Mouse (Mus musculus): Measurements from ENCODE around the gene Gm4559. TPM values are rescaled to one million over a fixed set of nuclear protein-coding genes. Genes with fewer than 3 reads are reported as not detected.
A peak's percentile ranks its signal among the peaks of the same experiment; 100 is the strongest.
"Not testable (repeated sequence)": the region's sequence is repeated elsewhere in the genome, so short reads cannot be mapped to it uniquely, and the experiment has no call there.

The Gm4559 gene
- total RNA-seq, 2 experiments from 2014 or later, result not detected

- not testable (repeated sequence) for ATAC-seq (replicated peaks; ENCODE audit: poor library complexity, severe bottlenecking)
These were observed 8.7 kb upstream of the Gm4559 start for GRCm38 (mm10) chr7:142282847-142283246.

GRCm38 (mm10) chr7:142279291-142279690 is 5.1 kb upstream of the Gm4559 start:
- ATAC-seq (replicated peaks; ENCODE audit: poor library complexity, severe bottlenecking), result not testable (repeated sequence)

GRCm38 (mm10) chr7:142278183-142278582 is 4.0 kb upstream of the Gm4559 start:
- peak; percentile 91 for ATAC-seq (replicated peaks; ENCODE audit: poor library complexity, severe bottlenecking)

DNA sequence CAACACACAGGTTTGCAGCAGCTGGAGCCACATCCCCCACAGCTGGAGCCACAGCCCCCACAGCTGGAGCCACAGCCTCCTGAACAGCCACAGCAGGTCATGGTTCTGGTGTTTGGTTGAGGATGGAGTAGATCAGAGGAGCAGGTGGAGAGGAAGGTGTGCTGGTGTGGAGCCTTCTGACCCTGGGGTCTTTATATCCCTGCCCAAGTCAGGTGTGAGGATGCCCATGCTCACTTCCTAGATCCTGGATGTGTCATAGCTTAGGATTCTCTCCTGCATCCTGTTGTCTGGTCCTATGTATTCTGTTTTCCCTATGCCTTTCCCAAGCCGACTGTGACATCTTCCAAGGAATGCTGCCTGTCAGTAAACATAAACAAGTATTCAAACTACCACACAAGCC is 15.9 kb downstream of the Gm4559 start, which contains the start of gene Gm2431:
Gm2431 (minus strand) TSS at position 101 of the 400 bp plus-strand sequence.
- not testable (repeated sequence) for ATAC-seq (replicated peaks; ENCODE audit: poor library complexity, severe bottlenecking)

- ATAC-seq (replicated peaks; ENCODE audit: poor library complexity, severe bottlenecking), result peak; percentile 97
These were observed 18.6 kb downstream of the Gm4559 start for GRCm38 (mm10) chr7:142255517-142255916.

DNA sequence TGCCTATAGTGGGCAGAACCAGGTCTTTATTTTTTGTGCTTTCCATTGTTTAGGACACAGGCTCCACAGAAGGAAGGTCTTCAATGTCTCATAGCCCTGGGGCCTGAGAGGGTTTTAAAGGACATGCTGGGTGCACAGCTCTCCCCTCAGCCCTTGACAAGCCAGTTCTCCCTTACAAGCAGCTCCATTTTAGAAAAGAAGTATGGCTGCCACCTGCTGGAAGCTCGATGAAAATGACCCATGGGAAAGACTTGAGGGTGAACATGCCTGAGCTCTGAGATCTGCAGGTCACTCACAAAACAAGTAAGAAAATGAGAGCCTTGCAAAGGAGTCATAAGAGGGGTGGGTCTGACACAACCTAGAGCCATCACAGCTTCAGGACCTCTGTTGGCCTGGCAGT is 24.3 kb downstream of the Gm4559 start:
- no peak for ATAC-seq (replicated peaks; ENCODE audit: poor library complexity, severe bottlenecking)

- no peak for ATAC-seq (replicated peaks; ENCODE audit: poor library complexity, severe bottlenecking)
These were observed 33.2 kb downstream of the Gm4559 start, which contains the start of gene Gm40460 for GRCm38 (mm10) chr7:142240978-142241377. Gm40460 (minus strand) TSS chr7:142241078.

DNA sequence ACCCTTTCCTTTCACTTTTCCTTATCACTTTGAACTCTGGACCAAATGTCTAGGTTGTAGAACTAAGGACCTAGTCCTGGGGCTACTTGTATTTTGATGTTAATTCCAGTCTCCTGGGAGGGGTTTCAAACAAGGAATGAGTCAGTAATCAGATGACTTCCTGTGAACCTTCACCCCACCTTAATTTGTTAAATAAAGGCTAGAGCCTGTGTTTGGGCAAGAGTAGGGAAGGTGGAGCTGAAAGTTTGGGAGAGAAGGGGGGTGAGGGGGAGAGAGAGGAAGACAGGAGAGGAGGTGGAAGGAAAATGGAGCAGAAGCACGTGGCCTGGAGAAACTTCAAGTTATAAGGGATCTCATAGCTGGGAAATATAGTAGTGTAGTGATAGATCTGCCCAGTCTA is 42.6 kb downstream of the Gm4559 start:
- ATAC-seq (replicated peaks; ENCODE audit: poor library complexity, severe bottlenecking), result no peak

DNA sequence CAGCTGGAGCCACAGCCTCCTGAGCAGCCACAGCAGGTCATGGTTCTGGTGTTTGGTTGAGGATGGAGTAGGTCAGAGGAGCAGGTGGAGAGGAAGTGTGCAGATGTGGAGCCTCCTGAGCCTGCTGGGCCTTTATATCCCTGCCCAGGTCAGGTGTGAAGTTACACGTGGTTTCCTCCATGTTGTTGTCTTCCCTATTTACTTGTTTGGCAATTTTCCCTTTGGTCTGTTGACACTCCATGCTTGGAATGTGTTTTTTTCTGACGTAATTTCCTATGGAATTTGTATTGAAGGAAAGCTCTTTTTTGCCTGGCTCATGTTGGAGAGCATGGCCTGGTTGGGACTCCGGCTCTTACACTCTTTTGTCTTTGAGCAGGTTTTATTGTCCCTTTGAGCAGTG is 44.3 kb downstream of the Gm4559 start, which contains the start of gene Krtap5-5:
Krtap5-5 (minus strand) TSS at position 101 of the 400 bp plus-strand sequence.
- not testable (repeated sequence) for ATAC-seq (replicated peaks; ENCODE audit: poor library complexity, severe bottlenecking)

DNA sequence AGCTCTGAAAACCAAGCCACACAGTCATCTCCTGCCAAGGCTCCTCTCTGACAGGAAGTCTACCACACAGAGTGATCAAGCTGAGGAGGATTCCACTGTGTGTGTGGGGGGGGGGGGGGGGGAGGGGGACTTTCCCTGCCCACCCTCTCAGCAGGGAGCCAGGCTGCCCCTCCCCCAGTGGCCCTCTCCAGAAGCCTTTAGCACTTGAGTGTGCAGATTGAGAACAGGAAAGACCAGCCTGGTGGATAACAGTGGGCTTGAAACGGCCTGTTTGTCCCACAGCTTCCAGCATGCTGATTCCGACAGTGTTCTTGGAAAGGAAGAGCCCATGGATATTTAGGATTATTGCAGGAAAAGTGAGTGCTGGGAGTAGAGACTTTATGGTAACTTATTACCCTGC is 49.6 kb downstream of the Gm4559 start:
- ATAC-seq (replicated peaks; ENCODE audit: poor library complexity, severe bottlenecking), result no peak

Other genes with a start within 250 kb of the Gm4559 start
- gene Mob2, start 213.3 kb downstream of the Gm4559 start, total RNA-seq (2014; fragmentation: Nextera tagmentation), result 57.8 and 60.9 TPM in 2 replicates
- gene Mob2, start 213.3 kb downstream of the Gm4559 start, total RNA-seq (2017), result 51.2 and 63.4 TPM in 2 replicates
- not detected in 2 replicates for gene Dusp8, start 178.5 kb downstream of the Gm4559 start, total RNA-seq (2014; fragmentation: Nextera tagmentation)
- not detected in 2 replicates for gene Dusp8, start 178.5 kb downstream of the Gm4559 start, total RNA-seq (2017)
- gene Gm45618, start 153.6 kb downstream of the Gm4559 start, total RNA-seq (2014; fragmentation: Nextera tagmentation), result not detected in 2 replicates
- gene Gm45618, start 153.6 kb downstream of the Gm4559 start, total RNA-seq (2017), result not detected in 2 replicates
- not detected in 2 replicates for gene Gm39115, start 138.3 kb downstream of the Gm4559 start, total RNA-seq (2014; fragmentation: Nextera tagmentation)
- gene Gm39115, start 138.3 kb downstream of the Gm4559 start, total RNA-seq (2017), result not detected in 2 replicates
- gene Gm45337, start 129.8 kb downstream of the Gm4559 start, total RNA-seq (2014; fragmentation: Nextera tagmentation), result not detected in 2 replicates
- not detected in 2 replicates for gene Gm45337, start 129.8 kb downstream of the Gm4559 start, total RNA-seq (2017)
- gene Gm29735, start 117.2 kb downstream of the Gm4559 start, total RNA-seq (2014; fragmentation: Nextera tagmentation), result not detected in 2 replicates
- not detected in 2 replicates for gene Gm29735, start 117.2 kb downstream of the Gm4559 start, total RNA-seq (2017)
- gene Gm4553, start 108.6 kb downstream of the Gm4559 start, total RNA-seq (2014; fragmentation: Nextera tagmentation), result not detected in 2 replicates
- gene Gm4553, start 108.6 kb downstream of the Gm4559 start, total RNA-seq (2017), result not detected in 2 replicates
- not detected in 2 replicates for gene Krtap5-2, start 98.4 kb downstream of the Gm4559 start, total RNA-seq (2014; fragmentation: Nextera tagmentation)
- gene Krtap5-2, start 98.4 kb downstream of the Gm4559 start, total RNA-seq (2017), result not detected in 2 replicates
- not detected in 2 replicates for gene Gm10153, start 84.0 kb downstream of the Gm4559 start, total RNA-seq (2014; fragmentation: Nextera tagmentation)
- gene Gm10153, start 84.0 kb downstream of the Gm4559 start, total RNA-seq (2017), result not detected in 2 replicates
- gene Krtap5-3, start 73.0 kb downstream of the Gm4559 start, total RNA-seq (2014; fragmentation: Nextera tagmentation), result not detected in 2 replicates
- gene Krtap5-3, start 73.0 kb downstream of the Gm4559 start, total RNA-seq (2017), result not detected in 2 replicates
- gene Gm7579, start 62.5 kb downstream of the Gm4559 start, total RNA-seq (2014; fragmentation: Nextera tagmentation), result not detected in 2 replicates
- gene Gm7579, start 62.5 kb downstream of the Gm4559 start, total RNA-seq (2017), result not detected in 2 replicates
- not detected in 2 replicates for gene Krtap5-5, start 44.4 kb downstream of the Gm4559 start, total RNA-seq (2014; fragmentation: Nextera tagmentation)
- gene Krtap5-5, start 44.4 kb downstream of the Gm4559 start, total RNA-seq (2017), result not detected in 2 replicates
- not detected in 2 replicates for gene Gm40460, start 33.3 kb downstream of the Gm4559 start, total RNA-seq (2014; fragmentation: Nextera tagmentation)
- not detected in 2 replicates for gene Gm40460, start 33.3 kb downstream of the Gm4559 start, total RNA-seq (2017)
- not detected in 2 replicates for gene Gm2431, start 16.0 kb downstream of the Gm4559 start, total RNA-seq (2014; fragmentation: Nextera tagmentation)
- not detected in 2 replicates for gene Gm2431, start 16.0 kb downstream of the Gm4559 start, total RNA-seq (2017)
- gene Krtap5-1, start 22.8 kb upstream of the Gm4559 start, total RNA-seq (2014; fragmentation: Nextera tagmentation), result not detected in 2 replicates
- not detected in 2 replicates for gene Krtap5-1, start 22.8 kb upstream of the Gm4559 start, total RNA-seq (2017)
- not detected in 2 replicates for gene Krtap5-4, start 29.2 kb upstream of the Gm4559 start, total RNA-seq (2014; fragmentation: Nextera tagmentation)
- gene Krtap5-4, start 29.2 kb upstream of the Gm4559 start, total RNA-seq (2017), result not detected in 2 replicates
- gene Ifitm10, start 99.4 kb upstream of the Gm4559 start, total RNA-seq (2014; fragmentation: Nextera tagmentation), result 1.5 TPM in 1 of 2 replicates, not detected in the other
- gene Ifitm10, start 99.4 kb upstream of the Gm4559 start, total RNA-seq (2017), result not detected in 2 replicates
- not detected in 2 replicates for gene Gm49369, start 108.3 kb upstream of the Gm4559 start, total RNA-seq (2014; fragmentation: Nextera tagmentation)
- gene Gm49369, start 108.3 kb upstream of the Gm4559 start, total RNA-seq (2017), result 38.0 and 63.2 TPM in 2 replicates
- 152 and 191 TPM in 2 replicates for gene Ctsd, start 113.7 kb upstream of the Gm4559 start, total RNA-seq (2014; fragmentation: Nextera tagmentation)
- 128 and 144 TPM in 2 replicates for gene Ctsd, start 113.7 kb upstream of the Gm4559 start, total RNA-seq (2017)
- gene Syt8, start 160.5 kb upstream of the Gm4559 start, total RNA-seq (2014; fragmentation: Nextera tagmentation), result not detected in 2 replicates
- gene Syt8, start 160.5 kb upstream of the Gm4559 start, total RNA-seq (2017), result not detected in 2 replicates
- gene Tnni2, start 167.4 kb upstream of the Gm4559 start, total RNA-seq (2014; fragmentation: Nextera tagmentation), result 5.6 and 6.0 TPM in 2 replicates
- gene Tnni2, start 167.4 kb upstream of the Gm4559 start, total RNA-seq (2017), result 3.0 and 8.1 TPM in 2 replicates
- 41.4 and 58.5 TPM in 2 replicates for gene Lsp1, start 186.4 kb upstream of the Gm4559 start, total RNA-seq (2014; fragmentation: Nextera tagmentation)
- gene Lsp1, start 186.4 kb upstream of the Gm4559 start, total RNA-seq (2017), result 50.3 and 51.9 TPM in 2 replicates
- gene Tnnt3, start 224.5 kb upstream of the Gm4559 start, total RNA-seq (2014; fragmentation: Nextera tagmentation), result not detected in 2 replicates
- gene Tnnt3, start 224.5 kb upstream of the Gm4559 start, total RNA-seq (2017), result not detected in 2 replicates